Mouse (Mus musculus): ENCODE measurements around the gene Amot. TPM values are rescaled to one million over a fixed set of nuclear protein-coding genes. Genes with fewer than 3 reads are reported as not detected.

The Amot gene
- polyA plus RNA-seq (2014; fragmentation: Nextera tagmentation; extraction: Ambion mirVana) = 9.0 and 10.4 TPM in 2 replicates

GRCm38 (mm10) chrX:145504717-145505415 lies at the start of gene Amot:
Gene Amot, minus strand, starts transcription at chrX:145505181.
- Histone ChIP-seq H3K9me3 (ENCODE audit: low read depth, low read length) (no peaks in the 10 kb centered on the region), H3K27me3 (ENCODE audit: insufficient read depth, low read length) (no peaks in the 10 kb centered on the region), H3K4me2 (peak within 1 kb of the TSS; percentile 64), H3K4me1 (ENCODE audit: insufficient read depth) (no peaks in the 10 kb centered on the region), H3K9ac (peak within 1 kb of the TSS; percentile 50), H3K36me3 (ENCODE audit: insufficient read depth) (no peaks in the 10 kb centered on the region), H3K27ac (ENCODE audit: low read depth) (peak within 1 kb of the TSS; percentile 82), H3K4me3 (ENCODE audit: low read depth, low read length) (peak within 1 kb of the TSS; percentile 51)
- 9% methylated on average over 30 of the region's 34 CpGs for WGBS
- no peak for TF ChIP-seq CTCF (IDR thresholded peaks at IDR 0.05; ENCODE audit: low read depth)
- peak; percentile 92 for ATAC-seq (ENCODE audit: insufficient read depth)
- DNase-seq = peak; percentile 89

GRCm38 (mm10) chrX:145545060-145545459 lies 40.1 kb upstream of the Amot start:
- ATAC-seq (ENCODE audit: insufficient read depth) (no peak), DNase-seq (no peak)
- no peaks in the 10 kb centered on the region for H3K4me1 ChIP-seq (ENCODE audit: insufficient read depth)
- no peak overlapping the region for H3K4me3 ChIP-seq (ENCODE audit: low read depth, low read length)
- no peak overlapping the region for H3K4me2 ChIP-seq
- WGBS = 74% methylated on average over 3 of the region's 3 CpGs
- H3K9me3 ChIP-seq (ENCODE audit: low read depth, low read length) = no peaks in the 10 kb centered on the region
- no peaks in the 10 kb centered on the region for H3K36me3 ChIP-seq (ENCODE audit: insufficient read depth)
- no peak for TF ChIP-seq CTCF (IDR thresholded peaks at IDR 0.05; ENCODE audit: low read depth)
- H3K9ac ChIP-seq = no peak overlapping the region
- H3K27me3 ChIP-seq (ENCODE audit: insufficient read depth, low read length) = no peaks in the 10 kb centered on the region
- no peak overlapping the region for H3K27ac ChIP-seq (ENCODE audit: low read depth)

- Histone ChIP-seq H3K9me3 (ENCODE audit: low read depth, low read length) (no peaks in the 10 kb centered on the region), H3K4me3 (ENCODE audit: low read depth, low read length) (no peak overlapping the region), H3K9ac (no peak overlapping the region), H3K36me3 (ENCODE audit: insufficient read depth) (no peaks in the 10 kb centered on the region), H3K4me2 (no peak overlapping the region), H3K27me3 (ENCODE audit: insufficient read depth, low read length) (no peaks in the 10 kb centered on the region), H3K27ac (ENCODE audit: low read depth) (no peak overlapping the region), H3K4me1 (ENCODE audit: insufficient read depth) (no peaks in the 10 kb centered on the region)
- ATAC-seq (ENCODE audit: insufficient read depth) (no peak), DNase-seq (no peak)
- no peak for TF ChIP-seq CTCF (IDR thresholded peaks at IDR 0.05; ENCODE audit: low read depth)
- WGBS = 61% methylated on average over 4 of the region's 4 CpGs
Measured at GRCm38 (mm10) chrX:145543602-145544490, 38.9 kb upstream of the Amot start.

- no peak for TF ChIP-seq CTCF (IDR thresholded peaks at IDR 0.05; ENCODE audit: low read depth)
- Histone ChIP-seq H3K9me3 (ENCODE audit: low read depth, low read length) (no peaks in the 10 kb centered on the region), H3K4me1 (ENCODE audit: insufficient read depth) (no peaks in the 10 kb centered on the region), H3K9ac (no peak overlapping the region), H3K4me2 (no peak overlapping the region), H3K4me3 (ENCODE audit: low read depth, low read length) (no peak overlapping the region), H3K36me3 (ENCODE audit: insufficient read depth) (no peaks in the 10 kb centered on the region), H3K27ac (ENCODE audit: low read depth) (no peak overlapping the region), H3K27me3 (ENCODE audit: insufficient read depth, low read length) (no peaks in the 10 kb centered on the region)
- DNase-seq = no peak
- no peak for ATAC-seq (ENCODE audit: insufficient read depth)
- 77% methylated on average over 1 of the region's 1 CpGs for WGBS
Measured at GRCm38 (mm10) chrX:145541050-145541449, 36.1 kb upstream of the Amot start.

- no peak for TF ChIP-seq CTCF (IDR thresholded peaks at IDR 0.05; ENCODE audit: low read depth)
- Histone ChIP-seq H3K27me3 (ENCODE audit: insufficient read depth, low read length) (no peaks in the 10 kb centered on the region), H3K27ac (ENCODE audit: low read depth) (no peak overlapping the region), H3K9me3 (ENCODE audit: low read depth, low read length) (no peaks in the 10 kb centered on the region), H3K4me3 (ENCODE audit: low read depth, low read length) (no peak overlapping the region), H3K4me2 (no peak overlapping the region), H3K4me1 (ENCODE audit: insufficient read depth) (no peaks in the 10 kb centered on the region), H3K36me3 (ENCODE audit: insufficient read depth) (no peaks in the 10 kb centered on the region), H3K9ac (no peak overlapping the region)
- DNase-seq (no peak), ATAC-seq (ENCODE audit: insufficient read depth) (no peak)
- 97% methylated on average over 1 of the region's 1 CpGs for WGBS
Measured at GRCm38 (mm10) chrX:145540321-145540720, 35.3 kb upstream of the Amot start.

- ATAC-seq (ENCODE audit: insufficient read depth) = peak; percentile 54; the same call in 1 of the 2 replicates
- no peak overlapping the region for H3K4me3 ChIP-seq (ENCODE audit: low read depth, low read length)
- no peak overlapping the region for H3K27ac ChIP-seq (ENCODE audit: low read depth)
- TF ChIP-seq CTCF (IDR thresholded peaks at IDR 0.05; ENCODE audit: low read depth) = no peak
- DNase-seq = peak; percentile 2
- H3K4me1 ChIP-seq (ENCODE audit: insufficient read depth) = no peaks in the 10 kb centered on the region
- 18% methylated on average over 1 of the region's 1 CpGs for WGBS
- no peaks in the 10 kb centered on the region for H3K36me3 ChIP-seq (ENCODE audit: insufficient read depth)
- H3K27me3 ChIP-seq (ENCODE audit: insufficient read depth, low read length) = no peaks in the 10 kb centered on the region
- H3K9me3 ChIP-seq (ENCODE audit: low read depth, low read length) = no peaks in the 10 kb centered on the region
- no peak overlapping the region for H3K4me2 ChIP-seq
- H3K9ac ChIP-seq = no peak overlapping the region
Measured at GRCm38 (mm10) chrX:145529602-145530001, 24.6 kb upstream of the Amot start.

Measured in lung, embryonic 14.5 days (tissue).